Mouse (Mus musculus): Measurements from ENCODE around the gene Cyp27a1. TPM values are rescaled to one million over a fixed set of nuclear protein-coding genes. Genes with fewer than 3 reads are reported as not detected.

Gene Cyp27a1
- polyA plus RNA-seq (2017; shearing (Covaris generic)), result 0.51 TPM

DNA sequence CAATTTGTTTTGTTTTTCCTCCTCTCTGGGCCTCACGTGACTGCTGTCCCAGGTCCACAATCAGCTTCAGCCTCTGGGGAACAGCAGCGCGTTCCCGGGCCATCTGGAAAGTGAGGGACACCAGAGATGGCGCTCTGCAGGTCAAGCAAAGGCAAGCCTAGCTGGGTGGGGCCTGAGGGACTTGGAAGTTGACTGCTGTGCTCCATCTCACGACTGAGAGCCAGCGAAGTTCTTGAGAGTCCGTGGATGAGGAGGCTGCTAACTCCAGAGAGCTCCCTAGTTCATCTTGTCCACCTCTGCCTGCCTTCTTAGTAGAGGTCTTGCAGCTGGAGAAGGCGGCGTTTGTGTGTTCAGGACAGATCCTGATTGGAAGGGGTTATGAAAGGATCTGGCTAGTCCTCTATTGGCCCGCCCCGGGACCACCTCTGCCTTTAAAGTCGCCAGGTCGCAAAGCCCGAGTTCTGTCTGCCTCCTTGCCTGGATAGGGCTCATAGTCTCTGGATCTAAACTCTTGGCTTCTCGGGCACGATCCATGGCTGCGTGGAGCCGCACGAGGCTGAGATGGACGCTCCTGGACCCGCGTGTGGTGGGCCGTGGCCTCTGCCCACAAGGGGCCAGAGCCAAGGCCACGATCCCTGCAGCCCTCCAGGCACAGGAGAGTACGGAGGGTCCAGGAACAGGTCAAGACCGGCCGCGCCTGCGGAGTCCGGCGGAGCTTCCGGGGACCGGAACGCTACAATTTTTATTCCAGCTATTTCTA, at the start of gene Cyp27a1:
Gene Cyp27a1, plus strand, starts transcription at position 476 of the 760 bp plus-strand sequence.

DNA sequence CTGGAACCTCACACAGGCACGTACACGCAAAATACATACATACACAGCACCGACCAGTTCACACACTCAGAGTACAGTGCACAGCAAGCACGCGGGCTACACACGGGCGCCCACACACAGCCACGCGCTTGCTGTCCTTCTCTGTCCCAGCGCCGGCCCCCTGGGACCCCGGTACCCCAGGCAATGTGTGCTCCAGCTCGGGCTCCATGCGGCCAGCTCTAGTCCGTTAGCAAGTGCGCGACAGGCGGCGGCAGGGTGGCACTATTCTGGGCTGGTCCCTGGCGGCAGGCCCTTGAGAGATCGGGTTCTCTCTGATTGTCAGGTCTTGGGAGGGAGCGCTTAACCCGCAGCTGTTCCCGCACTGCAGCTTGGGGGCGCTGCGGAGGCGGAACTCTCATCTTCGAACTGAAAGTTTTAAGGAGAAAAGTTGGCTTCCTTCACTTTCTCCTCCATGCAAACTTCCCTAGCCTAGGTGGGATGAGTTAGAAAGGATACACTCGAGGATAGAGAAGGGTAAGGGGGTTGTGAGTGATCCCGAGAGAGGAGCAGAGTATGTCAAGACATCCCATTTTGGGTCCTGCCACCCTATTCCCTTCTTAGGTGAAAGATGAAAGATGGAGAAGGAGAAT, 35.4 kb downstream of the Cyp27a1 start, which contains the start of gene Prkag3:
Gene Prkag3, minus strand, starts transcription at position 579 of the 629 bp plus-strand sequence.

DNA sequence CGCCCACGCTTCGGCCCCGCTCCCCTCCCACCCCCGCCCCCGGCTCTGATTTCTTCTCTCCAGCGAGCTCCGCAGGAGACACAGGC, 58.3 kb downstream of the Cyp27a1 start, which contains the start of gene Wnt6:
Gene Wnt6, plus strand, starts transcription at position 48 of the 86 bp plus-strand sequence.

Other genes starting within 250 kb of the Cyp27a1 start
- gene Cnot9, start 207.5 kb upstream of the Cyp27a1 start, polyA plus RNA-seq (2017; shearing (Covaris generic)), result 38.5 TPM
- gene Plcd4, start 170.7 kb upstream of the Cyp27a1 start, polyA plus RNA-seq (2017; shearing (Covaris generic)), result 0.98 TPM
- gene Usp37, start 169.3 kb upstream of the Cyp27a1 start, polyA plus RNA-seq (2017; shearing (Covaris generic)), result 22.0 TPM
- 17.5 TPM for gene Zfp142, start 125.3 kb upstream of the Cyp27a1 start, polyA plus RNA-seq (2017; shearing (Covaris generic))
- gene Bcs1l, start 125.3 kb upstream of the Cyp27a1 start, polyA plus RNA-seq (2017; shearing (Covaris generic)), result 14.3 TPM
- 33.1 TPM for gene Rnf25, start 112.2 kb upstream of the Cyp27a1 start, polyA plus RNA-seq (2017; shearing (Covaris generic))
- gene Stk36, start 112.1 kb upstream of the Cyp27a1 start, polyA plus RNA-seq (2017; shearing (Covaris generic)), result 0.18 TPM
- gene Ttll4, start 51.8 kb upstream of the Cyp27a1 start, polyA plus RNA-seq (2017; shearing (Covaris generic)), result 48.4 TPM
- gene Prkag3, start 35.6 kb downstream of the Cyp27a1 start, polyA plus RNA-seq (2017; shearing (Covaris generic)), result not detected
- gene Wnt6, start 58.3 kb downstream of the Cyp27a1 start, polyA plus RNA-seq (2017; shearing (Covaris generic)), result not detected
- gene Wnt10a, start 77.9 kb downstream of the Cyp27a1 start, polyA plus RNA-seq (2017; shearing (Covaris generic)), result 0.43 TPM
- gene Cdk5r2, start 141.4 kb downstream of the Cyp27a1 start, polyA plus RNA-seq (2017; shearing (Covaris generic)), result not detected
- gene Fev, start 171.8 kb downstream of the Cyp27a1 start, polyA plus RNA-seq (2017; shearing (Covaris generic)), result not detected
- gene Cryba2, start 179.6 kb downstream of the Cyp27a1 start, polyA plus RNA-seq (2017; shearing (Covaris generic)), result not detected
- not detected for gene Cfap65, start 222.0 kb downstream of the Cyp27a1 start, polyA plus RNA-seq (2017; shearing (Covaris generic))
- gene Ihh, start 238.1 kb downstream of the Cyp27a1 start, polyA plus RNA-seq (2017; shearing (Covaris generic)), result 0.20 TPM